Mouse (Mus musculus) cerebellum, postnatal 10 days (tissue): ENCODE data around the gene Pitpnc1.

Experiments used
- DNase-seq, 2 experiments: peaks; one replicate each; pipeline ENCODE4 v3.0.0; 2021; ENCODE audit warnings: mixed read lengths in 2 of 2

The Pitpnc1 gene

DNA sequence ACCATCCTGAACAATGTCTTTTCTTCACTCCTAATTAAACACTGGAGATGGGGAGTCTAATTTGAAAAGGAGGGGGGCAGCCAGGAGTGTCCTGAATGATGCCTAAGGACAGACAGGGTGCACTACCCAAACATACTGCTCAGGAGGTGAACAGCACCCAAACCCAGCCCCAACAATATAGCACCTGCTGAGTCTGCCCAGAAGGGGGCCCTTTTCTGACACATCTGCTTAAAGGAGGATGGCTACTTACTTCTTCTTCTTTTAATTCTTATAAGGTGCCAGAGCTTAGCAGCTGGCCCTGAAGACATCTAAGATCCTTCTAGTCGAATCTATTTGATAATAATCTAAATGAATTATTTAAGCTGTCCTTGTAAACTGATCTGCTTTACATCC lies 247.3 kb downstream of the Pitpnc1 start:
- peak in 1 of 2 experiments; percentile 28 for DNase-seq

DNA sequence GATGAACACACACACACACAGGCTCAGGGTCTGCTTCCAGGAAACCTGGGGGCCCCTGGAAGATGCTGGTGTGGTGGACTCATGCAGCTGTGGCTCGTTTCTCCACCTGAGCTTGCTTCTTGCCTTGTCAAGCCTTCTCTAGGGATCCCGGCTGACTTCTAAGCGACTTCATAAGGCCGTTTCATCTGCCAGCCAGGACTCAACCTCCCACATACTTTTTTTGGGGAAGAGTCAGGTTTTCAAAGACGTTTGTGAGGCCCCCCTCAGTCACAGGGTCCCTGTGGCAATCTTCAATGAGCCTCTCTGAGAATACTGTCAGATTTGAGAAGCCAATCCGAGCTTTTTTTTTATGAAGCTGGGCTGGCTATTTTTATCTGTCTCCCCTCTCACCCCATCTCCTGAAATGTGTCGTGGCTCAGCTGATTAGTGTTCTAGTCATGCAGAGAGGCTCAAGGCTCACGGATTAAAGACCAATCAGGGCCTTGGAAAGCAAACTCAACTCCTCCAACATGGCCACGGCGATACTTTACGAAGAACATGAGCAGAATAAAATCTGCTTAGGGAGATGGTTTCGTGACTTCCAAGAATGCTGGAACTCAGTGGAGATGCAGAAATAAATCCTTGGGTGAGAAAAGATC lies 247.8 kb downstream of the Pitpnc1 start:
- no peak for DNase-seq

DNA sequence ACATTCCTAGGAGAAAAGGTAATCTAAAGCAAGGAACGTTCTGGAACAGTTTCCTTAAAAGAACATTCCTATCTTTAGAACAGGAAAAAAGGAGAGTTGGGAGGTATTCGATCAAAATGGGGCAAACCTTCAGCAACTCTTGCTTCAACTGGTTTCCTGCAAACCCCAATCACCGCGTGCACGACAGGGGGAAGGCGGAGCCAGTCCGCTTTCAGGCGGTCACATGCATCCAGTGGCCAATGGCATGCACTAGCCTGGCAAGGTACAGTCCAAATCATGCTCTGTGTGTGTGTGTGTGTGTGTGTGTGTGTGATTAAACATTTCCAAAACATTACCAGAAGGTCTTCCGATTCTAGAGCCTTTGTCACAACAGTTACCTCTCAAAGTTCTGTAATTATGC lies 255.4 kb downstream of the Pitpnc1 start:
- no peak for DNase-seq

DNA sequence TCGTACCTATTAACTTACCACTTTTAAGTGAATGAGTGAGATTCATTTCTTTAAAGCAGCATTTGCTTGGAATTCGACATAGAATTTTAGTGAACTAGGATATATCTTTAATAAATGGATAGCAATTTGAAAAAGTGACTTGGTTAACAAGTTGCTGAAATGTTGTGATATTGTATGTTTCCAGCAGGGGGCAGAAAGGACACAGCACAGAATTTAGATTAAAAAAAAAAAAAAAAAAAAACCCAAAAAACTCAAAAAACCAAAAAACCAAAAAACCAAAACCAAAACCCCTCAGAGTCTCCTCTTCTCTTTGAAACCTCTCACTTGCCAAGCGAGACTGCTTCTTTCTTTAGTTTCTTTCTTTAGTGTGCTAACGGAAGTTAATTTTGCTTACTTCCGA lies 256.8 kb downstream of the Pitpnc1 start:
- DNase-seq = peak; percentile 51 to 76

DNA sequence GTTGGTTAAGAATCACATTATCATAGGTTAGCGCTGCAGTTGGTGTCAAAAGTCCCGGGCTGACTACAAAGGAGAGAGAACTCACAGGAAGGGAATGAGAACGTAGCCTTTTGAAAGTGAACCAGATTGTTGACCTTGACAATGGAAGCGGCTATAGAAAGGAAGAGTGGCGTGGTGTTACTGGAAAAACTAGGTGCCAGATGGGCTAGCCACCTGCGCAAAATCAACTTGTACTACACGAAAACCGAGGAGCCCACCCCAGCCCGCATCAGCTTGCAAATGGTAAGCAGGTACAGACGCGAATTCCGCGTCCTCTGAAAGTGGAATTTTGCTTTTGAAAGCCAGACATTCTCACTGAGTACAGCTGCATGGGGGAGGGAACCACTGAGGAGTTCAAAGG lies 260.7 kb downstream of the Pitpnc1 start:
- DNase-seq = no peak

DNA sequence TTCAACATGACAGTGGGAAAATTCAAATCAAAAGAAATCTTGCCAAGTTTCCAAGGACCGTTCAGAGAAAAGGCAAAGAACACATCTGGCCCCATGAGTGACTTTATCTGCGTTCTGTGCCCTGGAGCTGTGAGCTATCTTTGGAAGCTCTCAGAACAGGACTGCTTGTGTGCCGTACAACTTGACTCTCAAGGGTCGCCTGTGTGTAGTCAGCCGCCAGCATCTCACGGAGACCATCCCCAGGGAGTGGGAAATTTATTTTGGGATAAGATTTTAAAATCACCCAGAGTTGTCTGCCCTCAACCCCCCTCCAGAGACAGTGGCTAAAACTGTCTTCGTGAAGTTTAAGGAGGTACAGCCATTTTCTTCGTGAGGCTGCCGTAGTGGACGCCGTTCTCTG lies 268.7 kb downstream of the Pitpnc1 start:
- no peak for DNase-seq

DNA sequence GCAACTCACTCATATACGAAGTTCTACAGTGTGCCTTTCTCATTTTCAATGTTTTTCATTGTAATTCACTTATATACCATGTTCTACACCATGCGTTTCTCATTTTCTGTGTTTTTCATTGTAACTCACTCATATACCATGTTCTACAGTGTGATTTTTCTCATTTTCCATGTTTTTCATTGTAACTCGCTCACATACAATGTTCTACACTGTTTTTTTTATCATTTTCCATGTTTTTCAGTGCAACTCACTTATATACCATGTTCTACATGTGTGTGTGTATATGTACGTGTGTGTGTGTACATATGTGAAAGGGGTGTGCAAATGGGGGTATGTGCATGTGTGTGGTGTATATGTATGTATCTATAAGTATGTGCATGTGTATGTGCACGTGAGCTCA lies 271.2 kb downstream of the Pitpnc1 start:
- no peak for DNase-seq

DNA sequence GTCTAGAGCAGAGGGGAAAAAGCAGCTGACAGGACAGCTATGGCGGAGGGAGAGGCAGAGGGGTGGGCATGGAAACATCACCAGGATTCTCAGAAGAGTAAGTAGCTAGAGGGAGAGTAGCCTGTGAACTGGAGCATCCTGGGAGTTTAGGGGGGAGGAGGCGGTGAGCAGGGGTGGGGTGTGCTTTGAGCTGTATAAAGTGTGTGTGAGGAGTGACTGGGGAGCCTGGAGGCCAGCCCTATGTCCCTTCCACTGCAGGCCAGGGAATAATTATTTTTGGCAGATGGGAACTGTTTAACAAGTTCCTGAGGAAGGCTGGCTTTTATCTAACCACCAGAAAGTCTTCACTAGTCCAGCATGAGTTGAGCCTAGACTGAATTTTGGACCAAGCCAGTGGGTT lies 275.2 kb downstream of the Pitpnc1 start:
- DNase-seq = no peak

DNA sequence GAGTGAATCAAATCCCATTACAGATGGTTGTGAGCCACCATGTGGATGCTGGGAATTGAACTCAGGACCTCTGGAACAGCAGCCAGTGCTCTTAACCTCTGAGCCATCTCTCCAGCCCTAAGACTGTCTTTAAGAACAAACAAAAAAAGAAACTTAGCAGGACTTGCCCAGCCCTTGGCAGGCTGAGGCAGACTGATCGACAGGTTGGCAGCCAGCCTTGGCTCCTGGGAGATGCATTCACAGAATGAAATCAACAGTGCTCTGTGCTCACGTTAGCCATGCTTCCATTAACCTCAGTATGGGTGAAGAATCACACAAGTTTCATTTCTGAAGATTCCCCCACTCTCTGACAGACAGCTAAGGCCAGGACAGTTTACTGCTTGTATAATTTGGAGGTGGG lies 280.1 kb downstream of the Pitpnc1 start:
- DNase-seq = peak; percentile 59 to 73

DNA sequence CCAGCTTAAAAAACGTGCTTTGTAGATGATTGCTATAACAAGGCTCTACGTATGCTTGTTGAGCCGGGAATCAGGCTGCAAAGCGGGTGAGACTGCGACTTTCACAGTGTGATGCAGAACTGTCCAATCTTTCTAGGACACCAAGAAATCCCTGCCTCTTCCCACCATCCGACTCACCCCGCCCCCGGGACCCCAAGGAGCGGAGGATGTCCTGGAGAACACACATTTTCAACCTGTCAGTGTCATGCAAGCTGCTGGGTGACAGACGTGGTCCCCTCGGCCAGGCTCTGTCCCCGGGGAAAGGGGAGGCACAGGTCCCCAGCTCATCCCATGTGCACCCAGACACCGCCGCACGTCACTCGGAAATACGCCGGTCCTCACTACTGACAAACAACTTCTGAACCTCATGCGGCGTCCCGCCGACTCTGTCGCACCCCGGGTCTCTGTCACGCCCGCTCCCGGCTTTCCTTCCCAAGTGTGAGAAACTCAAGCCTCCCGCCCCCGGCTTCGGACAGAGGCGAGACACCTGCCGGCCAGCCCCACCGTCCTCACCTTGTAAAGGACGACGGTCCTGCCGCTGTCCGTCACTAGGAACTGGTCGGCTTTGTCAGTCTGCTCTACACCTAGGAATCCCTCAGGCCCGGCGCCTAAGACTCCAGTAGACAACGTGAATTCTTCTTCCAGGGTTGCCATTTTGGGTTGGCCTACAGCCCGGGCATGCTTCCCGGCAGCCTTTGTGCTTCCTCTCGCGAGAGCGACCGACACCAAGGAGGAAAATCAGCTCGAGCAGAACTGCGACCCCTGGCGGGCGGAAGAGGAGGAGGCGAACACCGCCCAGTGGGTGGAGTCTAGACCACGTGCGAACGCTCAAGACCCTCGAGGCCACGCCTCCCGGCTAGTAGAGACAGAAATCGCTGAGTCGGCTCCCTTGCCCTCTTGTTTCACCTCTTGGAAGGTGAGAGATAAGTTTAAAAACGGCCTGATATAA lies 281.6 kb downstream of the Pitpnc1 start, which contains the start of gene Nol11:
Nol11 (minus strand) TSS at position 817 of the 988 bp plus-strand sequence.
- DNase-seq = peak; percentile 99 to 100

DNA sequence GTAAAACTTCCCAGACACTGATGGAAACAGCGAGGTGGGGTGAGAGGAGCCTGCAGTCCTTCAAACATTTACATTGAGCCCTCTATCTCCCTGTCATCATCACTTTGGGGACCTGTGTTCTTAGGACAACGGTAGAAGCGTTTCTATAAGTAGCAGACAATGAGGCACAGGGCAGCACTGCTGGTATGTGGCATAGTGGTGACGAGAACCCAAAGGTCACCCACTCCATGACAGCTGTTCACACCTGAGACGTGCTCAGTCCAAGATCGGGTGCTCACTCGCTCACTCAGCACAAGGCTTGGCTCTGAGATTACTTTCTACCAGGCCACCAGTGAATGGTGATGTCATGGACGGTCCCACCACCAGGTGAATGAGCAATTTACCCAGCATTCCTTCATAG lies 286.7 kb downstream of the Pitpnc1 start:
- no peak for DNase-seq

DNA sequence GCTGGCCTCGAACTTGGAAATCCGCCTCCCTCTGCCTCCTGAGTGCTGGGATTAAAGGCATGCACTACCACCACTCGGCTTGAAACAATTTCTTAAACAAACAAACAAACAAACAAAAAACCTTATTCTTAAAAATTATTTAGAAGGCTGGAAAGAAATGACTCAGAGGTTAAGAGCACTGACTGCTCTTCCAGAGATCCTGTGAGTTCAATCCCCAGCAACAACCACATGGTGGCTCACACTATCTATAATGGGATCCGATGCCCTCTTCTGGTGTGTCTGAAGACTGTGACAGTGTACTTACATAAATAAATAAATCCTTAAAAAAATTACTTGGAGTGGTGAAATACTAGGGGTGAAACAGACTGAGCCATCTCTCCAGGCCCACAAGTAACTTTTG lies 309.3 kb downstream of the Pitpnc1 start:
- DNase-seq = no peak

DNA sequence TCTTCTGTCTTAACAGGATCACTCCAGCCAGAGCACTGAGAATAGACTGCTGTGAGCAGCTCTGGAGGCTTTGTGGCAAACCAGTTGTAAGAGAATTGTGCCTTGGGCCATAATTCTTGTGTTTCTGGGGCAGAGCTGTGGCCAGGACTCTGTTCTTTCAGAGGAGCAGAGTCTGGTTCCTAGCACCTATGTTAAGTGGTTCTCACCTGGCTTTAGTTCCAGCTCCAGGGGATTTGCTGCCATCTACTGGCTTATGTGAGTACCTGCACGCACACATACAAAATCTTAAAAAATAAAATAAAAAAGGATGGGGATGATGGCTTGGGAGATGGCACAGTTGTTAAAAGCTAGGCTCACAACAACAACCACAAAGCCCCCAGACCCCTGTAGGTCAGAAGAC lies 311.5 kb downstream of the Pitpnc1 start:
- peak in 1 of 2 experiments; percentile 22 for DNase-seq
